Mouse (Mus musculus) forebrain, embryonic 15.5 days (tissue): ENCODE measurements at regions not wholly inside any gene's neighbourhood (a gene's known extent, or its start where the extent isn't known, plus 50 kb on each side); places are given as distances from the start of the nearest gene placed in this dataset.
A peak's percentile ranks its signal among the peaks of the same experiment; 100 is the strongest.
"Not testable (repeated sequence)": the region's sequence is repeated elsewhere in the genome, so short reads cannot be mapped to it uniquely, and the experiment has no call there.

Source experiments
- ATAC-seq: fragments of 200-750 bp; cut with Nextera tagmentation; replicated peaks from 2 replicates; pipeline ENCODE4 v1.8.0; 2017; ENCODE audit warnings: mild to moderate bottlenecking, moderate TSS enrichment, moderate library complexity
- H3K27ac ChIP-seq: fragments of 300-500 bp; sonication (generic); replicated peaks from 2 replicates; pipeline ENCODE4 v1.5.1; 2015; ENCODE audit warnings: mild to moderate bottlenecking, inconsistent platforms
- H3K27me3 ChIP-seq: fragments of 300-500 bp; sonication (generic); 2 replicates; pipeline ENCODE4 v1.6.1; 2015; ENCODE audit warnings: inconsistent platforms
- H3K36me3 ChIP-seq: fragments of 300-500 bp; sonication (generic); 2 replicates; pipeline ENCODE4 v1.6.1; 2015; ENCODE audit warnings: mild to moderate bottlenecking, inconsistent platforms
- H3K4me1 ChIP-seq: fragments of 300-500 bp; sonication (generic); 2 replicates; pipeline ENCODE4 v1.6.1; 2015; ENCODE audit warnings: inconsistent platforms
- H3K4me2 ChIP-seq: fragments of 300-500 bp; sonication (generic); replicated peaks from 2 replicates; pipeline ENCODE4 v1.6.1; 2015; ENCODE audit warnings: mild to moderate bottlenecking, inconsistent platforms
- H3K4me3 ChIP-seq: fragments of 300-500 bp; sonication (generic); 2 replicates; pipeline ENCODE4 v1.5.1; 2015; ENCODE audit warnings: mild to moderate bottlenecking, inconsistent platforms
- H3K9ac ChIP-seq: fragments of 300-500 bp; sonication (generic); replicated peaks from 2 replicates; pipeline ENCODE4 v1.6.1; 2015; ENCODE audit warnings: mild to moderate bottlenecking, inconsistent platforms
- H3K9me3 ChIP-seq: fragments of 300-500 bp; sonication (generic); 2 replicates; pipeline ENCODE4 v1.6.1; 2016; ENCODE audit warnings: inconsistent platforms
- WGBS: fragments of 180-500 bp; shearing (Covaris S2); methylation state at CpG from one replicate; pipeline ENCODE4 v1.1.7; 2015; ENCODE audit warnings: mixed read lengths; 5-methylcytosine and 5-hydroxymethylcytosine counted together

DNA sequence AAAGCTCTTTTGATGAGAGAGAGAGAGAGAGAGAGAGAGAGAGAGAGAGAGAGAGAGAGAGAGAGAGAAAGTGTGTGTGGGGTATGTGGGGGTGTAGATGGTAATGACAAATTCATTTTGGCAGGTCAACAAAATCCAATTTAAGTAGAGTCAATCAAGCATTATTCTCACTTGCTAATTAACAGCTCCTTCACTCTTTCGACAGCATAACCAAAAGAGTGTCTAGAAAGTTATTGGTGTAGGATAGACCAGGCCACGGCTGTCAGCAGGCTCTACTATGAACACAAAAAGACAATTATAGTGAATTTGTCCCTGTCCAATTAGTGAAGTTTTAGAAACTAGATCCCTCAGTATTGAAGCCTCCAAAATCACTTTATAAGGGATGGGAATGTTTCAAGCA lies 378.2 kb downstream of the Pcdh20 start:
- H3K27me3 ChIP-seq = no peaks in the 10 kb centered on the region
- H3K9ac ChIP-seq = no peak overlapping the region
- no peak overlapping the region for H3K27ac ChIP-seq
- WGBS = 9% methylated on average over 2 of the region's 2 CpGs
- no peaks in the 10 kb centered on the region for H3K9me3 ChIP-seq
- no peaks in the 10 kb centered on the region for H3K36me3 ChIP-seq
- ATAC-seq = peak; percentile 87
- H3K4me1 ChIP-seq = no peaks in the 10 kb centered on the region
- H3K4me2 ChIP-seq = no peak overlapping the region
- H3K4me3 ChIP-seq = no peak overlapping the region

DNA sequence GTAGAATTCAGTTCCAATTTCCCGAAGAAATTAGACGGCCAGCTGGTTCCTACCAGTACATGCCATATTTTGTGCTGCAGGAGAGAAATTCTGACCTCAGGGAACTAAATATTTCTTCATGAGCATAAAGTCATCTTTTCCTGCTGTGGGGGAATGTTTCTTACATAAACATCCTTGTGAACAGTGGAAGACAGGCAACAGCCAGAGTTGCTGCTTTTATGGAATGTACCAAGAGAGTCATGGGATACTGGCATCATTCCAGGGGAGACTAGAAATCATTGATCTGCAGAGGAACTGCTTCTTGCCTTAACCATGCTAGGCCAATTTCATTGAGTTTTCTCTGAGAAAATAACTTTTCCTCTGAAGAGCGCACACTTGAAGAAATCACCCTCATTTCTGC lies 386.3 kb downstream of the Pcdh20 start:
- H3K9ac ChIP-seq = no peak overlapping the region
- H3K36me3 ChIP-seq = no peaks in the 10 kb centered on the region
- no peaks in the 10 kb centered on the region for H3K27me3 ChIP-seq
- no peak overlapping the region for H3K4me3 ChIP-seq
- no peak overlapping the region for H3K27ac ChIP-seq
- no peaks in the 10 kb centered on the region for H3K9me3 ChIP-seq
- WGBS = 90% methylated on average over 3 of the region's 3 CpGs
- H3K4me2 ChIP-seq = no peak overlapping the region
- H3K4me1 ChIP-seq = no peaks in the 10 kb centered on the region
- ATAC-seq = no peak

- Histone ChIP-seq H3K4me2 (no peak overlapping the region), H3K27ac (no peak overlapping the region), H3K27me3 (no peaks in the 10 kb centered on the region), H3K4me1 (no peaks in the 10 kb centered on the region), H3K4me3 (no peak overlapping the region), H3K9ac (no peak overlapping the region), H3K36me3 (no peaks in the 10 kb centered on the region), H3K9me3 (no peaks in the 10 kb centered on the region)
- ATAC-seq = no peak
- WGBS = 74% methylated on average over 5 of the region's 5 CpGs
Measured at GRCm38 (mm10) chr14:88072880-88073468, 398.2 kb downstream of the Pcdh20 start.

- not testable (repeated sequence) for H3K27me3 ChIP-seq, H3K4me3 ChIP-seq, ATAC-seq, H3K4me1 ChIP-seq, H3K4me2 ChIP-seq, H3K36me3 ChIP-seq, H3K9ac ChIP-seq, H3K27ac ChIP-seq, H3K9me3 ChIP-seq
- 89% methylated on average over 3 of the region's 3 CpGs for WGBS
Measured at GRCm38 (mm10) chr14:88047586-88047985, 423.6 kb downstream of the Pcdh20 start.

DNA sequence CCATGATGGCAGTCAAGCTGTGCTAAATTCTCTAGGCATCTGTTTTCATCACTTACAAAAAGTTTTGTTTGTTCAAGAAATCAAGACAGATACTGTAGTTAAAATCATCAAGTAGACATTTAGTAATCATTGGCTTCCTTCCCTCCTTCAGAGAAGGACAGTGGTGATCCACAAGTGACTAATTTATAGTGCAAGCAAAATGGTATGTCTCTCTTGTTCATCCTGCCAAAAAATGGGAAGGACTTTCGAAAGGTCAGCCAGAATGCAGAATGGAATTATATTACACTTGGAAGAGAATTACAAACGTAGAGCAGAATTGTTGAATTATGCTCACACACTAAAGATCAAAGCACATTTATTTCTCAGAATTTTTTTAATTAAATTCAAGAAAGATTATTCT lies 457.3 kb downstream of the Pcdh20 start:
- Histone ChIP-seq H3K4me1 (no peaks in the 10 kb centered on the region), H3K4me3 (no peak overlapping the region), H3K36me3 (no peaks in the 10 kb centered on the region), H3K9ac (no peak overlapping the region), H3K27me3 (no peaks in the 10 kb centered on the region), H3K4me2 (no peak overlapping the region), H3K27ac (no peak overlapping the region), H3K9me3 (no peaks in the 10 kb centered on the region)
- 70% methylated on average over 2 of the region's 2 CpGs for WGBS
- ATAC-seq = no peak

- Histone ChIP-seq H3K9ac (no peak overlapping the region), H3K4me3 (no peak overlapping the region), H3K4me2 (no peak overlapping the region), H3K27me3 (no peaks in the 10 kb centered on the region), H3K9me3 (no peaks in the 10 kb centered on the region), H3K4me1 (no peaks in the 10 kb centered on the region), H3K27ac (no peak overlapping the region), H3K36me3 (no peaks in the 10 kb centered on the region)
- WGBS = 93% methylated on average over 3 of the region's 3 CpGs
- no peak for ATAC-seq
Measured at GRCm38 (mm10) chr14:88013186-88013585, 458.0 kb downstream of the Pcdh20 start.

- ATAC-seq = no peak
- no peak overlapping the region for H3K9ac ChIP-seq
- H3K27me3 ChIP-seq = no peaks in the 10 kb centered on the region
- H3K4me3 ChIP-seq = no peak overlapping the region
- H3K9me3 ChIP-seq = no peaks in the 10 kb centered on the region
- H3K36me3 ChIP-seq = no peaks in the 10 kb centered on the region
- H3K4me1 ChIP-seq = peaks cover 6% of the 10 kb centered on the region; the same call in 1 of the 2 replicates
- no peak overlapping the region for H3K27ac ChIP-seq
- H3K4me2 ChIP-seq = no peak overlapping the region
- WGBS = 38% methylated on average over 2 of the region's 2 CpGs
Measured at GRCm38 (mm10) chr14:87996561-87996960, 474.6 kb downstream of the Pcdh20 start.
